Mouse (Mus musculus) left cerebral cortex, postnatal 36 days (tissue): ENCODE measurements around the gene Olfr1323. TPM values are rescaled to one million over a fixed set of nuclear protein-coding genes. Genes with fewer than 3 reads are reported as not detected.

Experiments
- DNase-seq, 2 experiments: peaks; one replicate each; pipeline ENCODE4 v3.0.0; 2021 to 2022; ENCODE audit warnings: low spot score in 2 of 2, mixed read lengths in 1 of 2
- intact Hi-C: fragments of 180-260 bp; cut with DNase I; formaldehyde crosslinking; loops from one replicate; pipeline ENCODE4 v1.15.1; 2025
- total RNA-seq, 2 experiments: library from RNA; stranded (reverse); gene quantifications; 2 replicates each; pipeline ENCODE4 v1.2.3; 2021

The Olfr1323 gene
- total RNA-seq, result not detected

DNA sequence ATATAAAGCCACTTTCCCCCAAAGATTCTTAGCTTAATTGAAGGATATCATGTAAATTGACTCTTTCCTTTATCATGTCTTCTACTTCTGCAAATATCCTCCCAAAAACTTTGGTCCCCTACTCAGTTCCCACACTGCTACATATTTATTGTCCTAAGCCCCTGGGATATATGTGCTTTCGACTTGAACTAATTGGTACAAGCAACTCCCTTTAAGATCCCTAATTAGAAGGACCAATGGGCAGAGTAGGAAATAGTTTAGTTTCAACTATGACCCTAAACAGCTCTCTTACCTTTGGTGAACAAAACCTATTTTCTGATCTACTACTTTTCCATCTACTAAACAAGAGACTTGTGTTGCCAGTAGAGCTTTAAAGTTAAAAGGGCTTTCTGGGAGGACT, at the start of gene Olfr1323:
Gene Olfr1323 (minus strand): TSS at position 101 of the 400 bp plus-strand sequence.
- no peak for DNase-seq
- intact Hi-C loops, result no loop called here

DNA sequence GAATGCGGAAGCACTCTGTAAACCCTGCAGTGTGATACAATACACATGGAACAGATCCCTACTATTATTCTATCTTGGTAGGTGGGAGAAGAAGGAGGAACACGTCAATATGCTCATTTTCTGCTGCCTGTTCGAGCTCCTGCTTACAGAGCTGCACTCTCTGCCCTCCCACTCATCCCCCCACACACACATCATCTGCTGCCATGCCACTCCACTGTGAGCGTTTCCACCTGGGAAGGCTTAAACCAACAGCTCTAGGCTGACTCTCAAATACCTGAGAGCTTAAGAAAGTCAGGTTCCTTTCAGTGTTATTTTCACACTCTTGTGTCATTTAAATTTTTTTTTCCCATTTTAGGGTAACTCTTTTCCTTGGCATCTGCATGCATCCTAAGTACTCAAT, 6.9 kb downstream of the Olfr1323 start:
- intact Hi-C loops, result no loop called here
- no peak for DNase-seq

Other genes with a start within 250 kb of the Olfr1323 start
- gene Igsf1, start 221.6 kb downstream of the Olfr1323 start, total RNA-seq, result 1 to 10 TPM; 2.0 to 4.3 TPM
- gene Olfr1322, start 127.9 kb downstream of the Olfr1323 start, total RNA-seq, result not detected